ENCODE assay signal across 30 mouse cellular contexts in genomic region chr1:128386487-128386886, GRCm38 (mm10). TPM values are rescaled to one million over a fixed set of nuclear protein-coding genes. Genes with fewer than 3 reads are reported as not detected.
DNase-seq lines count a peak whose midpoint lies in the region; ATAC-seq and TF ChIP-seq lines count a peak whose summit lies in the region.
"Had no signal": no experiment of that assay in that cellular context is flagged by ENCODE, and none has a peak within 500 bp of the region (broad histone marks: within the 10 kb centered on the region; RNA-seq: fewer than 3 reads in every experiment).

No protein-coding gene starts in this region.

- no peak for TF ChIP-seq POLR2A in CH12.LX (IDR thresholded peaks at IDR 0.05; ENCODE audit: low read depth, low read length)

- no peaks in the 10 kb centered on the region; the same call in 1 of the 2 replicates for H3K79me2 ChIP-seq in CH12.LX (replicated peaks; ENCODE audit: control insufficient read depth, extremely low read depth, insufficient read depth, poor library complexity, severe bottlenecking)

- no peak overlapping the region for H3K4me2 ChIP-seq in liver, postnatal 0 days (ENCODE audit: low read depth, low read length)
- no peak overlapping the region for H3K4me2 ChIP-seq in liver, embryonic 11.5 days
- H3K4me2 ChIP-seq in CH12.LX (ENCODE audit: insufficient read depth, low read depth, poor library complexity, severe bottlenecking), result no peak overlapping the region
- H3K4me2 ChIP-seq: embryonic facial prominence, embryonic 12.5 days; heart, embryonic 11.5 days; hindbrain, embryonic 13.5 days; kidney, embryonic 15.5 days; limb, embryonic 12.5 days; midbrain, embryonic 13.5 days had no signal

- TF ChIP-seq EP300 in liver, postnatal 0 days (IDR thresholded peaks at IDR 0.05; ENCODE audit: low read depth), result no peak; the same call in 1 of the 2 replicates
- TF ChIP-seq EP300 in CH12.LX (IDR thresholded peaks at IDR 0.05; ENCODE audit: low read length), result no peak

- no peak for DNase-seq in liver, postnatal 0 days
- no peak for DNase-seq in liver, embryonic 11.5 days (ENCODE audit: low spot score)
- DNase-seq in CH12.LX (ENCODE audit: extremely low read depth), result peak; percentile 20
- peak; percentile 60 for DNase-seq in induced T-regulatory cell, adult 2 months (ENCODE audit: low read depth)
- peak; percentile 21 for DNase-seq in naive thymus-derived CD4-positive, alpha-beta T cell, adult 2 months (ENCODE audit: low read depth)
- DNase-seq in adrenal gland, adult 8-10 months, result no peak
- DNase-seq in adrenal gland, adult (ENCODE audit: inconsistent age in 2 of 2, low spot score in 1 of 2), result no peak
- DNase-seq: cerebellum, adult 2 months; cerebellum, postnatal 36 days; embryo, embryonic 11 days; gastrocnemius, postnatal 10 days; heart, adult 18-20 months; heart, postnatal 4 days; kidney, adult 18-20 months; kidney, postnatal 25 days; lung, postnatal 36 days; right cerebral cortex, adult 18-20 months; spleen, adult 18-20 months had no signal

- dilution Hi-C loops in CH12.LX (cut with MboI; ENCODE audit: extremely low pct_ligation_motif_present, extremely low pct_unique_long_range_greater_than_20kb, low sequenced_read_pairs), result no loop called here

- H3K9me3 ChIP-seq in liver, postnatal 0 days (ENCODE audit: low read length), result no peaks in the 10 kb centered on the region
- H3K9me3 ChIP-seq in liver, embryonic 11.5 days (ENCODE audit: control insufficient read depth, low read length), result no peaks in the 10 kb centered on the region
- H3K9me3 ChIP-seq in CH12.LX (replicated peaks; ENCODE audit: low read length), result no peaks in the 10 kb centered on the region
- H3K9me3 ChIP-seq: embryonic facial prominence, embryonic 12.5 days; hindbrain, embryonic 13.5 days; kidney, embryonic 15.5 days; limb, embryonic 12.5 days; midbrain, embryonic 13.5 days had no signal

- in situ Hi-C loops in CH12.LX (cut with MboI; ENCODE audit: low pct_ligation_motif_present, low pct_unique_long_range_greater_than_20kb, low sequenced_read_pairs), result no loop called here

- H3K27me3 ChIP-seq in liver, postnatal 0 days (ENCODE audit: insufficient read depth, low read length), result no peaks in the 10 kb centered on the region
- H3K27me3 ChIP-seq in liver, embryonic 11.5 days (replicated peaks; ENCODE audit: control insufficient read depth, insufficient read depth, low read length), result no peaks in the 10 kb centered on the region
- H3K27me3 ChIP-seq in CH12.LX (replicated peaks), result no peaks in the 10 kb centered on the region
- H3K27me3 ChIP-seq: embryonic facial prominence, embryonic 12.5 days; hindbrain, embryonic 13.5 days; kidney, embryonic 15.5 days; limb, embryonic 12.5 days; midbrain, embryonic 13.5 days had no signal

- H3K4me1 ChIP-seq in liver, postnatal 0 days (ENCODE audit: insufficient read depth), result 0 out of 2 replicates have a peak, but pooled peaks cover 3% of the 10 kb centered on the region
- H3K4me1 ChIP-seq in liver, embryonic 11.5 days (replicated peaks; ENCODE audit: control insufficient read depth, insufficient read depth, low read length), result no peaks in the 10 kb centered on the region
- H3K4me1 ChIP-seq in CH12.LX (ENCODE audit: control insufficient read depth in 1 of 2, insufficient read depth in 2 of 2), result peaks cover 0 to 9% of the 10 kb centered on the region in 2 experiments; a peak in 1 of 4 replicates
- H3K4me1 ChIP-seq: embryonic facial prominence, embryonic 12.5 days; hindbrain, embryonic 13.5 days; kidney, embryonic 15.5 days; limb, embryonic 12.5 days; midbrain, embryonic 13.5 days had no signal

- 75% methylated on average over 7 of the region's 7 CpGs for WGBS in liver, postnatal 0 days (ENCODE audit: insufficient replicate concordance)
- 90% methylated on average over 7 of the region's 7 CpGs for WGBS in liver, embryonic 11.5 days

- no peak for ATAC-seq in liver, postnatal 0 days
- ATAC-seq in liver, embryonic 11.5 days (replicated peaks; ENCODE audit: low FRiP score), result no peak
- no peak for ATAC-seq in frontal cortex, adult (ENCODE audit: low TSS enrichment)
- ATAC-seq: forebrain, embryonic 16.5 days; midbrain, embryonic 13.5 days had no signal

- peaks cover 52% of the 10 kb centered on the region for H3K36me3 ChIP-seq in liver, postnatal 0 days (replicated peaks; ENCODE audit: insufficient read depth, low read length)
- peaks cover 15% of the 10 kb centered on the region for H3K36me3 ChIP-seq in liver, embryonic 11.5 days (ENCODE audit: control insufficient read depth, insufficient read depth, low read length)
- peaks cover 47 to 80% of the 10 kb centered on the region in 2 experiments for H3K36me3 ChIP-seq in CH12.LX (replicated peaks in 1 of 2; ENCODE audit: control insufficient read depth in 1 of 2, insufficient read depth in 1 of 2, low read length in 1 of 2)

- TF ChIP-seq CTCF in liver, postnatal 0 days (IDR thresholded peaks at IDR 0.05; ENCODE audit: low read depth), result 0 out of 2 replicates have a peak, but pooled peaks have one; percentile 22
- TF ChIP-seq CTCF in CH12.LX (conservative IDR thresholded peaks at IDR 0.05 in 1 of 2, IDR thresholded peaks at IDR 0.05 in 1 of 2; ENCODE audit: low read depth in 2 of 2, low read length in 2 of 2), result no peak

- TF ChIP-seq RAD21 in CH12.LX (IDR thresholded peaks at IDR 0.05; ENCODE audit: low read depth, low read length), result no peak

- H3K27ac ChIP-seq in liver, postnatal 0 days (ENCODE audit: low read depth), result 0 out of 2 replicates have a peak overlapping the region, but pooled peaks have one; percentile 19
- H3K27ac ChIP-seq in liver, embryonic 11.5 days (ENCODE audit: low read depth, low read length), result no peak overlapping the region
- H3K27ac ChIP-seq in CH12.LX (ENCODE audit: insufficient read depth, low read depth), result no peak overlapping the region
- H3K27ac ChIP-seq: embryonic facial prominence, embryonic 12.5 days; hindbrain, embryonic 13.5 days; kidney, embryonic 15.5 days; layer of hippocampus, adult 2 months; left cerebral cortex, adult 2 months; limb, embryonic 12.5 days; midbrain, embryonic 13.5 days had no signal

- no peak overlapping the region for H3K4me3 ChIP-seq in liver, postnatal 0 days (ENCODE audit: low read depth, low read length)
- no peak overlapping the region for H3K4me3 ChIP-seq in liver, embryonic 11.5 days (ENCODE audit: low read depth, low read length)
- H3K4me3 ChIP-seq in CH12.LX (replicated peaks in 1 of 3; ENCODE audit: low read depth in 2 of 3, low read length in 2 of 3, poor library complexity in 1 of 3), result no peak overlapping the region
- H3K4me3 ChIP-seq: embryonic facial prominence, embryonic 12.5 days; hindbrain, embryonic 13.5 days; kidney, embryonic 15.5 days; layer of hippocampus, adult 2 months; left cerebral cortex, adult 2 months; limb, embryonic 12.5 days; midbrain, embryonic 13.5 days had no signal

- no peak overlapping the region for H3K9ac ChIP-seq in liver, postnatal 0 days (replicated peaks)
- no peak overlapping the region for H3K9ac ChIP-seq in liver, embryonic 11.5 days (ENCODE audit: low read depth, low read length)
- no peak overlapping the region for H3K9ac ChIP-seq in CH12.LX (ENCODE audit: insufficient read depth, low read depth)
- H3K9ac ChIP-seq: embryonic facial prominence, embryonic 12.5 days; hindbrain, embryonic 13.5 days; kidney, embryonic 15.5 days; limb, embryonic 12.5 days; midbrain, embryonic 13.5 days had no signal

TF ChIP-seq in CH12.LX, 34 proteins besides CTCF, POLR2A, EP300 and RAD21:
- no peak for TF ChIP-seq IRF4 (IDR thresholded peaks at IDR 0.05; ENCODE audit: low read depth, low read length)
- no peak for TF ChIP-seq ELF1 (IDR thresholded peaks at IDR 0.05; ENCODE audit: low read depth, low read length)
- no peak for TF ChIP-seq SMC3 (IDR thresholded peaks at IDR 0.05; ENCODE audit: low read depth, low read length)
- no peak for TF ChIP-seq ZMIZ1 (IDR thresholded peaks at IDR 0.05; ENCODE audit: low read depth, low read length)
- TF ChIP-seq JUND (conservative IDR thresholded peaks at IDR 0.05; ENCODE audit: low read depth, low read length), result no peak
- no peak for TF ChIP-seq HCFC1 (IDR thresholded peaks at IDR 0.05; ENCODE audit: low read depth, low read length)
TF ChIP-seq in CH12.LX: peak in this region for 0.

RNA-seq across cellular contexts. Expression of gene Mcm6, which starts 27.0 kb away (rescaled TPM):
- 72.3 and 89.1 TPM in 2 replicates for polyA plus RNA-seq in liver, postnatal 0 days (2015; fragmentation: Nextera tagmentation; extraction: Ambion mirVana)
- polyA plus RNA-seq in liver, embryonic 11.5 days (2014; fragmentation: Nextera tagmentation; extraction: Ambion mirVana), result 384 and 445 TPM in 2 replicates
- total RNA-seq in CH12.LX (2012; rRNA removed), result 260 and 289 TPM in 2 replicates
- total RNA-seq in CH12.LX (2014; rRNA removed), result 457 and 467 TPM in 2 replicates
- polyA plus RNA-seq in CH12.LX (2012; ENCODE audit: insufficient read length, low read depth), result 296 and 297 TPM in 2 replicates
- total RNA-seq in adrenal gland, adult 8-10 months (2022), result 10 to 100 TPM; 16.8 to 20.3 (median 18.1) TPM

RNA-seq across cellular contexts. Expression of gene Dars, which starts 30.7 kb away (rescaled TPM):
- polyA plus RNA-seq in liver, postnatal 0 days (2015; fragmentation: Nextera tagmentation; extraction: Ambion mirVana), result 73.4 and 75.2 TPM in 2 replicates
- 156 and 171 TPM in 2 replicates for polyA plus RNA-seq in liver, embryonic 11.5 days (2014; fragmentation: Nextera tagmentation; extraction: Ambion mirVana)
- total RNA-seq in CH12.LX (2012; rRNA removed), result 166 and 177 TPM in 2 replicates
- total RNA-seq in CH12.LX (2014; rRNA removed), result 339 and 375 TPM in 2 replicates
- 190 and 206 TPM in 2 replicates for polyA plus RNA-seq in CH12.LX (2012; ENCODE audit: insufficient read length, low read depth)
- 10 to 100 TPM; 92.5 to 99.9 (median 97.6) TPM for total RNA-seq in adrenal gland, adult 8-10 months (2022)

RNA-seq across cellular contexts. Expression of gene Lct, which starts 58.4 kb away (rescaled TPM):
- polyA plus RNA-seq in liver, postnatal 0 days (2015; fragmentation: Nextera tagmentation; extraction: Ambion mirVana), result 0.07 TPM in 1 of 2 replicates, not detected in the other
- polyA plus RNA-seq in liver, embryonic 11.5 days (2014; fragmentation: Nextera tagmentation; extraction: Ambion mirVana), result 0.06 and 0.10 TPM in 2 replicates
- total RNA-seq in CH12.LX (2012; rRNA removed) (0.04 and 0.08 TPM in 2 replicates), CH12.LX (2014; rRNA removed) (0.07 and 0.19 TPM in 2 replicates)
- 0.11 and 0.14 TPM in 2 replicates for polyA plus RNA-seq in CH12.LX (2012; ENCODE audit: insufficient read length, low read depth)
- total RNA-seq in adrenal gland, adult 8-10 months (2022), result under 1 TPM in 3 of 4 experiments, not detected in 1; 0.03 to 0.08 (median 0.06) TPM
- total RNA-seq: heart, adult 18-20 months; liver, adult 2 months had no signal
- polyA plus RNA-seq: heart, embryonic 11.5 days; heart, embryonic 16.5 days; liver, adult 2 months had no signal

Comparison
In these comparisons a context has a peak if more than half of its experiments do, and no peak if none do; other contexts are left out.
1. DNase-seq: peak in CH12.LX (single experiment), induced T-regulatory cell, adult 2 months (single experiment) and naive thymus-derived CD4-positive, alpha-beta T cell, adult 2 months (single experiment); none in liver, postnatal 0 days (single experiment), liver, embryonic 11.5 days (single experiment), adrenal gland, adult 8-10 months (single experiment) and adrenal gland, adult (0 of 2).